Mouse (Mus musculus) G1E-ER4 (cell line): ENCODE data around the gene R3hdm4. TPM values are rescaled to one million over a fixed set of nuclear protein-coding genes. Genes with fewer than 3 reads are reported as not detected.

Experiments used
- GATA1 ChIP-seq: IDR thresholded peaks from one replicate; pipeline ENCODE4 v1.8.0; 2012; ENCODE audit warnings: low read length, inconsistent platforms
- polyA plus RNA-seq: library from polyadenylated mRNA; stranded (reverse); fragments of >175 nt; gene quantifications from 2 replicates; pipeline ENCODE4 v1.2.3, GENCODE M21; 2012

Gene R3hdm4
- polyA plus RNA-seq, 1 experiment, result 234 TPM

GRCm38 (mm10) chr10:79947502-79947901 lies 26.5 kb upstream of the R3hdm4 start:
- no peak for TF ChIP-seq GATA1

GRCm38 (mm10) chr10:79946752-79947322 lies 25.8 kb upstream of the R3hdm4 start:
- no peak for TF ChIP-seq GATA1

- no peak for TF ChIP-seq GATA1
Observed at GRCm38 (mm10) chr10:79945507-79946234, 24.7 kb upstream of the R3hdm4 start.

GRCm38 (mm10) chr10:79943471-79943901 lies 22.5 kb upstream of the R3hdm4 start:
- TF ChIP-seq GATA1, result no peak

GRCm38 (mm10) chr10:79942988-79943387 lies 22.0 kb upstream of the R3hdm4 start:
- TF ChIP-seq GATA1, result no peak

GRCm38 (mm10) chr10:79940749-79941148 lies 19.7 kb upstream of the R3hdm4 start:
- no peak for TF ChIP-seq GATA1

GRCm38 (mm10) chr10:79937775-79938526 lies 16.9 kb upstream of the R3hdm4 start:
- no peak for TF ChIP-seq GATA1

GRCm38 (mm10) chr10:79936911-79937441 lies 16.0 kb upstream of the R3hdm4 start:
- no peak for TF ChIP-seq GATA1

- TF ChIP-seq GATA1, result no peak
Observed at GRCm38 (mm10) chr10:79936284-79936910, 15.4 kb upstream of the R3hdm4 start.

GRCm38 (mm10) chr10:79934794-79935569 lies 14.0 kb upstream of the R3hdm4 start:
- no peak for TF ChIP-seq GATA1

GRCm38 (mm10) chr10:79934272-79934721 lies 13.3 kb upstream of the R3hdm4 start:
- TF ChIP-seq GATA1, result no peak

GRCm38 (mm10) chr10:79933861-79934260 lies 12.9 kb upstream of the R3hdm4 start:
- no peak for TF ChIP-seq GATA1

- TF ChIP-seq GATA1, result no peak
Observed at GRCm38 (mm10) chr10:79933145-79933679, 12.2 kb upstream of the R3hdm4 start.

GRCm38 (mm10) chr10:79932736-79933135 lies 11.7 kb upstream of the R3hdm4 start:
- TF ChIP-seq GATA1, result no peak

GRCm38 (mm10) chr10:79931797-79932196 lies 10.8 kb upstream of the R3hdm4 start:
- no peak for TF ChIP-seq GATA1
